Mouse (Mus musculus): ENCODE data around the gene Toe1.

DNA sequence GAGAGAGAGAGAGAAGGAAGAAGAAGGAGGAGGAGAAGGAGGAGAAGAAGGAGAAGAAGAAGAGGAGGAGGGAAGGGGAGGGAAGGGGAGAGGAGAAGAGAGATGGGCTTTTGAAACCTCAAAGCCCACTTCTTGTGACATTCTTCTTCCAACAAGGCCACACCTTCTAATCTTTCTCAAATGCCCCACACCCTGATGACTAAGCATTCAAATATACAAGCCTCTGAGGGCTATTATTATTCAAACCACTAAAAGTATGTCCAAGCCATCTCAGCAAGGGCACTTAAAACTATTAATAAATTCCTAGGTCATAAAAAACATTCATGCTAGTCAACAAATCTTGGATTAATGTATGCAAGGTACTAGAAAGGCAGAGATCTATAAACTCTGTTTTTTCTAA lies 38.4 kb downstream of the Toe1 start:
- TF ChIP-seq CTCF (IDR thresholded peaks at IDR 0.05; ENCODE audit: low read depth, low read length) (no peak), POLR2A (IDR thresholded peaks at IDR 0.05; ENCODE audit: borderline replicate concordance, low read depth, low read length) (no peak)
